Mouse (Mus musculus) lung, postnatal 0 days (tissue): ENCODE measurements around the gene 1700017B05Rik.

Source experiments
- CTCF ChIP-seq: IDR thresholded peaks from 2 replicates; pipeline ENCODE4 v1.5.1; 2016; ENCODE audit warnings: antibody characterized with exemption, mild to moderate bottlenecking
- EP300 ChIP-seq: IDR thresholded peaks from 2 replicates; pipeline ENCODE4 v1.6.1; 2016; ENCODE audit warnings: antibody characterized with exemption, mild to moderate bottlenecking, control low read depth

GRCm38 (mm10) chr9:57269384-57269783 lies 7.0 kb upstream of the 1700017B05Rik start:
- TF ChIP-seq CTCF = no peak
- no peak for TF ChIP-seq EP300
